Mouse (Mus musculus): ENCODE results near the gene Gm17349. TPM values are rescaled to one million over a fixed set of nuclear protein-coding genes. Genes with fewer than 3 reads are reported as not detected.

Gene Gm17349
- polyA plus RNA-seq, 1 experiment from 2014 or later, result not detected

- H3K4me3 ChIP-seq (ENCODE audit: low read depth, low read length), result no peak overlapping the region
- H3K9ac ChIP-seq (ENCODE audit: low read depth, low read length), result no peak overlapping the region
- H3K27ac ChIP-seq (replicated peaks; ENCODE audit: low read depth, low read length), result no peak overlapping the region
- ATAC-seq (ENCODE audit: low read depth) (no peak), DNase-seq (ENCODE audit: low spot score) (no peak)
- H3K4me1 ChIP-seq (ENCODE audit: control insufficient read depth, insufficient read depth, low read length), result no peaks in the 10 kb centered on the region
- H3K27me3 ChIP-seq (replicated peaks; ENCODE audit: control insufficient read depth, insufficient read depth, low read length), result no peaks in the 10 kb centered on the region
- 66% methylated on average over 10 of the region's 11 CpGs for WGBS
- peaks cover 44% of the 10 kb centered on the region for H3K36me3 ChIP-seq (ENCODE audit: control insufficient read depth, insufficient read depth, low read length)
- H3K9me3 ChIP-seq (ENCODE audit: control insufficient read depth, low read length), result no peaks in the 10 kb centered on the region
- H3K4me2 ChIP-seq (ENCODE audit: low read depth, low read length), result no peak overlapping the region
These were observed 10.9 kb upstream of the Gm17349 start for GRCm38 (mm10) chr15:99715982-99716746.

GRCm38 (mm10) chr15:99715361-99715865 lies 10.1 kb upstream of the Gm17349 start:
- DNase-seq (ENCODE audit: low spot score) (no peak), ATAC-seq (ENCODE audit: low read depth) (no peak)
- H3K36me3 ChIP-seq (ENCODE audit: control insufficient read depth, insufficient read depth, low read length), result peaks cover 49% of the 10 kb centered on the region
- no peak overlapping the region for H3K4me2 ChIP-seq (ENCODE audit: low read depth, low read length)
- no peaks in the 10 kb centered on the region for H3K4me1 ChIP-seq (ENCODE audit: control insufficient read depth, insufficient read depth, low read length)
- WGBS, result 68% methylated on average over 13 of the region's 13 CpGs
- H3K27ac ChIP-seq (replicated peaks; ENCODE audit: low read depth, low read length), result no peak overlapping the region
- H3K27me3 ChIP-seq (replicated peaks; ENCODE audit: control insufficient read depth, insufficient read depth, low read length), result no peaks in the 10 kb centered on the region
- no peak overlapping the region for H3K4me3 ChIP-seq (ENCODE audit: low read depth, low read length)
- no peak overlapping the region for H3K9ac ChIP-seq (ENCODE audit: low read depth, low read length)
- no peaks in the 10 kb centered on the region for H3K9me3 ChIP-seq (ENCODE audit: control insufficient read depth, low read length)

GRCm38 (mm10) chr15:99714858-99715257 lies 9.6 kb upstream of the Gm17349 start:
- Histone ChIP-seq H3K27ac (replicated peaks; ENCODE audit: low read depth, low read length) (no peak overlapping the region), H3K27me3 (replicated peaks; ENCODE audit: control insufficient read depth, insufficient read depth, low read length) (no peaks in the 10 kb centered on the region), H3K4me2 (ENCODE audit: low read depth, low read length) (no peak overlapping the region), H3K4me1 (ENCODE audit: control insufficient read depth, insufficient read depth, low read length) (no peaks in the 10 kb centered on the region), H3K9ac (ENCODE audit: low read depth, low read length) (no peak overlapping the region), H3K4me3 (ENCODE audit: low read depth, low read length) (no peak overlapping the region), H3K9me3 (ENCODE audit: control insufficient read depth, low read length) (no peaks in the 10 kb centered on the region), H3K36me3 (ENCODE audit: control insufficient read depth, insufficient read depth, low read length) (peaks cover 52% of the 10 kb centered on the region)
- WGBS, result 60% methylated on average over 7 of the region's 7 CpGs
- DNase-seq (ENCODE audit: low spot score) (peak; percentile 81), ATAC-seq (ENCODE audit: low read depth) (peak; percentile 42; the same call in 1 of the 2 replicates)

- H3K4me1 ChIP-seq (ENCODE audit: control insufficient read depth, insufficient read depth, low read length), result no peaks in the 10 kb centered on the region
- H3K36me3 ChIP-seq (ENCODE audit: control insufficient read depth, insufficient read depth, low read length), result peaks cover 59% of the 10 kb centered on the region
These were observed 8.9 kb upstream of the Gm17349 start for GRCm38 (mm10) chr15:99714206-99714605.

GRCm38 (mm10) chr15:99713569-99713968 lies 8.3 kb upstream of the Gm17349 start:
- H3K27me3 ChIP-seq (replicated peaks; ENCODE audit: control insufficient read depth, insufficient read depth, low read length), result no peaks in the 10 kb centered on the region
- no peak overlapping the region for H3K27ac ChIP-seq (replicated peaks; ENCODE audit: low read depth, low read length)
- no peak overlapping the region for H3K4me2 ChIP-seq (ENCODE audit: low read depth, low read length)
- no peaks in the 10 kb centered on the region for H3K9me3 ChIP-seq (ENCODE audit: control insufficient read depth, low read length)
- 91% methylated on average over 3 of the region's 3 CpGs for WGBS
- H3K4me1 ChIP-seq (ENCODE audit: control insufficient read depth, insufficient read depth, low read length), result no peaks in the 10 kb centered on the region
- peaks cover 65% of the 10 kb centered on the region for H3K36me3 ChIP-seq (ENCODE audit: control insufficient read depth, insufficient read depth, low read length)
- H3K9ac ChIP-seq (ENCODE audit: low read depth, low read length), result no peak overlapping the region
- no peak overlapping the region for H3K4me3 ChIP-seq (ENCODE audit: low read depth, low read length)
- ATAC-seq (ENCODE audit: low read depth) (no peak), DNase-seq (ENCODE audit: low spot score) (no peak)

More at GRCm38 (mm10) chr15:99714206-99714605, 8.9 kb upstream of the Gm17349 start:
- Histone ChIP-seq H3K27ac (replicated peaks; ENCODE audit: low read depth, low read length) (no peak overlapping the region), H3K27me3 (replicated peaks; ENCODE audit: control insufficient read depth, insufficient read depth, low read length) (no peaks in the 10 kb centered on the region), H3K9ac (ENCODE audit: low read depth, low read length) (no peak overlapping the region), H3K4me3 (ENCODE audit: low read depth, low read length) (no peak overlapping the region), H3K9me3 (ENCODE audit: control insufficient read depth, low read length) (no peaks in the 10 kb centered on the region), H3K4me2 (ENCODE audit: low read depth, low read length) (no peak overlapping the region)
- no peak for ATAC-seq (ENCODE audit: low read depth)
- 65% methylated on average over 4 of the region's 4 CpGs for WGBS
- DNase-seq (ENCODE audit: low spot score), result no peak

- WGBS, result 50% methylated on average over 13 of the region's 13 CpGs
- DNase-seq (ENCODE audit: low spot score) (no peak), ATAC-seq (ENCODE audit: low read depth) (no peak)
- H3K36me3 ChIP-seq (ENCODE audit: control insufficient read depth, insufficient read depth, low read length), result peaks cover 72% of the 10 kb centered on the region
- H3K9ac ChIP-seq (ENCODE audit: low read depth, low read length), result 0 out of 2 replicates have a peak overlapping the region, but pooled peaks have one; percentile 22
- H3K4me3 ChIP-seq (ENCODE audit: low read depth, low read length), result no peak overlapping the region
- no peaks in the 10 kb centered on the region for H3K4me1 ChIP-seq (ENCODE audit: control insufficient read depth, insufficient read depth, low read length)
- no peak overlapping the region for H3K4me2 ChIP-seq (ENCODE audit: low read depth, low read length)
- no peaks in the 10 kb centered on the region for H3K27me3 ChIP-seq (replicated peaks; ENCODE audit: control insufficient read depth, insufficient read depth, low read length)
- H3K9me3 ChIP-seq (ENCODE audit: control insufficient read depth, low read length), result no peaks in the 10 kb centered on the region
- H3K27ac ChIP-seq (replicated peaks; ENCODE audit: low read depth, low read length), result no peak overlapping the region
These were observed 7.6 kb upstream of the Gm17349 start for GRCm38 (mm10) chr15:99712666-99713559.

GRCm38 (mm10) chr15:99711491-99711890 lies 6.2 kb upstream of the Gm17349 start:
- no peak for ATAC-seq (ENCODE audit: low read depth)
- Histone ChIP-seq H3K27ac (replicated peaks; ENCODE audit: low read depth, low read length) (no peak overlapping the region), H3K36me3 (ENCODE audit: control insufficient read depth, insufficient read depth, low read length) (peaks cover 86% of the 10 kb centered on the region), H3K4me1 (ENCODE audit: control insufficient read depth, insufficient read depth, low read length) (no peaks in the 10 kb centered on the region), H3K9me3 (ENCODE audit: control insufficient read depth, low read length) (no peaks in the 10 kb centered on the region), H3K9ac (ENCODE audit: low read depth, low read length) (no peak overlapping the region), H3K27me3 (replicated peaks; ENCODE audit: control insufficient read depth, insufficient read depth, low read length) (no peaks in the 10 kb centered on the region), H3K4me3 (ENCODE audit: low read depth, low read length) (no peak overlapping the region), H3K4me2 (ENCODE audit: low read depth, low read length) (no peak overlapping the region)
- no peak for DNase-seq (ENCODE audit: low spot score)
- 82% methylated on average over 3 of the region's 3 CpGs for WGBS

- Histone ChIP-seq H3K27me3 (replicated peaks; ENCODE audit: control insufficient read depth, insufficient read depth, low read length) (no peaks in the 10 kb centered on the region), H3K36me3 (ENCODE audit: control insufficient read depth, insufficient read depth, low read length) (peaks cover 94% of the 10 kb centered on the region), H3K4me3 (ENCODE audit: low read depth, low read length) (no peak overlapping the region), H3K9me3 (ENCODE audit: control insufficient read depth, low read length) (no peaks in the 10 kb centered on the region), H3K4me2 (ENCODE audit: low read depth, low read length) (no peak overlapping the region), H3K9ac (ENCODE audit: low read depth, low read length) (no peak overlapping the region), H3K4me1 (ENCODE audit: control insufficient read depth, insufficient read depth, low read length) (no peaks in the 10 kb centered on the region), H3K27ac (replicated peaks; ENCODE audit: low read depth, low read length) (no peak overlapping the region)
- 86% methylated on average over 10 of the region's 10 CpGs for WGBS
- ATAC-seq (ENCODE audit: low read depth), result no peak
- no peak for DNase-seq (ENCODE audit: low spot score)
These were observed 5.2 kb upstream of the Gm17349 start for GRCm38 (mm10) chr15:99710221-99711190.
